Mouse (Mus musculus) liver, adult 2 months (tissue): Measurements from ENCODE around the gene Usp39. TPM values are rescaled to one million over a fixed set of nuclear protein-coding genes. Genes with fewer than 3 reads are reported as not detected.

Experiments used
- DNase-seq: peaks from one replicate; pipeline ENCODE4 v3.0.0-alpha.2; 2011; ENCODE audit warnings: low read depth, low spot score; ENCODE audit errors: extremely low read depth
- H3K27ac ChIP-seq: fragments of 200-500 bp; replicated peaks from 2 replicates; pipeline ENCODE4 v1.5.1; 2012; ENCODE audit warnings: low read depth, mild to moderate bottlenecking, control low read depth, inconsistent platforms, low read length; ENCODE audit not compliant: insufficient read depth
- H3K27me3 ChIP-seq: fragments of 200-500 bp; 2 replicates; pipeline ENCODE4 v1.6.1; 2012; ENCODE audit warnings: mild to moderate bottlenecking, moderate library complexity, low read length, inconsistent platforms; ENCODE audit not compliant: control insufficient read depth, insufficient read depth
- H3K36me3 ChIP-seq: fragments of 200-500 bp; 2 replicates; pipeline ENCODE4 v1.6.1; 2012; ENCODE audit warnings: low read length, inconsistent platforms; ENCODE audit not compliant: control insufficient read depth, insufficient read depth
- H3K4me1 ChIP-seq: fragments of 200-500 bp; 2 replicates; pipeline ENCODE4 v1.6.1; 2011; ENCODE audit warnings: low read length; ENCODE audit not compliant: control insufficient read depth, insufficient read depth
- H3K4me3 ChIP-seq: fragments of 200-500 bp; 2 replicates; pipeline ENCODE4 v1.5.1; 2011; ENCODE audit warnings: low read depth, mild to moderate bottlenecking, control low read depth, low read length, moderate library complexity; ENCODE audit not compliant: insufficient read depth
- H3K79me2 ChIP-seq: fragments of 200-500 bp; 2 replicates; pipeline ENCODE4 v1.6.1; 2012; ENCODE audit warnings: inconsistent platforms, mild to moderate bottlenecking, low read length, moderate library complexity; ENCODE audit not compliant: control insufficient read depth, insufficient read depth
- H3K9ac ChIP-seq: fragments of 200-500 bp; 2 replicates; pipeline ENCODE4 v1.6.1; 2012; ENCODE audit warnings: low read depth, mild to moderate bottlenecking, control low read depth, inconsistent platforms, low read length
- CTCF ChIP-seq: fragments of 200-500 bp; IDR thresholded peaks from 2 replicates; pipeline ENCODE4 v1.5.1; 2011; ENCODE audit warnings: low read depth, low read length, control low read depth
- POLR2A ChIP-seq: fragments of 200-500 bp; IDR thresholded peaks from 2 replicates; pipeline ENCODE4 v1.6.1; 2011; ENCODE audit warnings: low read length, control low read depth; ENCODE audit not compliant: insufficient read depth; ENCODE audit errors: extremely low read depth
- WGBS: fragments of 180-500 bp; shearing (Covaris S2); methylation state at CpG from one replicate; pipeline ENCODE4 v1.1.7; 2018; 5-methylcytosine and 5-hydroxymethylcytosine counted together
- polyA plus RNA-seq: library from polyadenylated mRNA; depleted of rRNA; stranded (reverse); fragments of >200 nt; gene quantifications from 2 replicates; pipeline ENCODE4 v1.2.3, GENCODE M21; 2012
- total RNA-seq: library from RNA; depleted of rRNA; stranded (reverse); fragments of >200 nt; gene quantifications from 2 replicates; pipeline ENCODE4 v1.2.3, GENCODE M21; 2014

The Usp39 gene
- total and polyA plus RNA-seq, 2 experiments: 10.5 to 15.2 TPM

DNA sequence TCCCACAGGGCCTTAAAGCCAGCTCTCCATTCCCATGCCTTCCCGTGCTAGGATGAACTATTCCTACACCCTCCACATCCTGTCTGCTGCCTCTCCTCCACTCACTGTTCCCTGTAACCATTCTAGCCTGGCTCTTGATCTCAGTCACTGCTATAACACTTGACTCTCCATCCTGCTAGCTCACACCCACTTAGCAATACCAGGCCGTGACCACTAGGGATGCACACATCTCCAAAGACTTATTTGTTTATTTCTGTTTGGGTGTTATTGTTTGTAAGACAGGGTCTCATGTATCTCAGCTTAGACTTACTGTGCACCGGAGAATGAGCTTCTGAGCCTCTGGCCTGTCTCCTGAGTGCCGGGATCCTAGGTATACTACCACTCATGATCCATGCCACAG, 24.6 kb upstream of the Usp39 start:
- H3K36me3 ChIP-seq: no peaks in the 10 kb centered on the region
- no peak overlapping the region for H3K4me3 ChIP-seq
- H3K27ac ChIP-seq: no peak overlapping the region
- no peak for TF ChIP-seq CTCF
- no peak for TF ChIP-seq POLR2A
- H3K79me2 ChIP-seq: no peaks in the 10 kb centered on the region
- no peak overlapping the region for H3K9ac ChIP-seq
- H3K4me1 ChIP-seq: peaks cover 23% of the 10 kb centered on the region
- no peaks in the 10 kb centered on the region for H3K27me3 ChIP-seq
- DNase-seq: no peak
- WGBS: 87% methylated on average over 4 of the region's 4 CpGs

DNA sequence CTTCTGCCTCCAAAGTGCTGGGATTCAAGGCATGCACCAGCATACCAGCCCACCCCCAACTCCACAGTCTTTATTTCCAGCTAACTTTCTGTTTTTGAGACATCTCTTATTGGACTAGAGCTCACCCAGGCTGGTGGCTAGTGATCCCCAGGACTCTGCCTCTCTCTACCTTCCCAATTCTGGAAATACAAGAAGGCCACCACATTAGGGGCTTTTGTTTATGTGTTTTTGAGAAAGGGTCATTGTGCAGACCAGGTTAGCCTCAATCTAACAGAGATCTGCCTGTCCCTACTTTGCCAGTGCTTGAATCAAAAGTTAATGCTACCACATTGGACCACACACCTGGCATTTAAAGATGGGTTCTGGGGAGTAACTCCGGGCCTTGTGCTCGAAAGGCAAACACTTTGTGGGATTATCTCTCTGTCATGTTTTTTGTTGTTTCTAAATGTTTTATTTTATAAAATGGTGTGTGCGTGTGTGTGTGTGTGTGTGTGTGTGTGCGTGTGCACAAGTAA, 22.5 kb upstream of the Usp39 start:
- peaks cover 13% of the 10 kb centered on the region for H3K4me1 ChIP-seq
- H3K36me3 ChIP-seq: no peaks in the 10 kb centered on the region
- no peak overlapping the region for H3K27ac ChIP-seq
- no peak overlapping the region for H3K4me3 ChIP-seq
- no peak overlapping the region for H3K9ac ChIP-seq
- no peaks in the 10 kb centered on the region for H3K27me3 ChIP-seq
- no peak for DNase-seq
- TF ChIP-seq POLR2A: no peak
- no peak for TF ChIP-seq CTCF
- WGBS: 86% methylated on average over 4 of the region's 4 CpGs
- H3K79me2 ChIP-seq: no peaks in the 10 kb centered on the region

DNA sequence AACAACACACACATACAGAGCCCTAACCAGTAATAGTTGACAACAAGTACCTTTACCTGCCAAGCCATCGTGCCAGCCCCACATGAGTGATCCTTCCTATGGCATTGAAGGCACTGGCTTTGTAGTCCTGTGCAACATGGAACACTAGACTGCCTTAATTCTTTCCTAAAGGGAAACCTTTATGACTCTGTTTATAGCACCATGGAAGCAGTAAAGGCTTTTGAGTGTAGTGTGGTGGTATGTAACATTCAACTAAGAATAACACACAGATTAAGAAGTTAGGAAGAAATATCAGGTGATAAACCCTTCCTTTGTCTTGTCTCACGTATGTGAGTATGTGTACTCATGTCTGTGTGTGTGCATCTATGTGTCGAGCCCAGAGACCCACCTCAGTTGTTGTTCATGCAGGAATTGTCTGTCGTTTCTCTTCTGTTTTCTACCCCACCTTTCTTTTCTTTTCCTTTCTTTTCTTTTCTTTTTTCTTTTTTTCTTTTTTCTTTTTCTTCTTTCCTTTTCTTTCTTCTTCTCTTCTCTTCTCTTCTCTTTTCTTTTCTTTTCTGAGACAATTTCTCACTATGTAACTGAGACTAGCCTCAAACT, 22.0 kb upstream of the Usp39 start, which contains the start of gene Rnf181:
Rnf181 (minus strand) TSS at position 113 of the 600 bp plus-strand sequence.
- Histone ChIP-seq H3K4me3 (no peak within 1 kb of the TSS), H3K27me3 (no peaks in the 10 kb centered on the region), H3K27ac (no peak within 1 kb of the TSS), H3K79me2 (peaks cover 2% of the 10 kb centered on the region; the same call in 1 of the 2 replicates), H3K9ac (no peak within 1 kb of the TSS), H3K4me1 (peaks cover 11% of the 10 kb centered on the region), H3K36me3 (no peaks in the 10 kb centered on the region)
- no peak for DNase-seq
- WGBS: 87% methylated on average over 4 of the region's 4 CpGs
- no peak for TF ChIP-seq CTCF

DNA sequence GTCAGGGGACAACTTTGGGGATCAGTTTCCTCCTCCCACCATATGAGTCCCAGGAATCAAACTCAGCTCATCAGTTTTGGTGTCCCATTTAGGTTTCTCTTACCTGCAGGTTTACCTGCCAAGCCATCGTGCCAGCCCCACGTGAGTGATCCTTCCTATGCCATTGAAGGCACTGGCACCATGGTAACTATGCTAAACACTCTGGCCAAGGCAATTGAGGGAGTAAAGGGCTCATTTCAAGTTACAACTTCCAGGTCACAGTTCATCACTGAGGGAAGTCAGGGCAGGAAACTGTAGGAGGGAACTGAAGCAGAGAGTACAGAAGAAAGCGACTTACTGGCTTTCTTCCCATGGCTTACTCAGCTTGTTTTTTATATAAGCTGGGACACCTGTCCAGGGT, 21.3 kb upstream of the Usp39 start:
- Histone ChIP-seq H3K36me3 (no peaks in the 10 kb centered on the region), H3K79me2 (peaks cover 3% of the 10 kb centered on the region; the same call in 1 of the 2 replicates), H3K4me3 (no peak overlapping the region), H3K27me3 (no peaks in the 10 kb centered on the region), H3K9ac (no peak overlapping the region), H3K4me1 (peaks cover 6% of the 10 kb centered on the region), H3K27ac (no peak overlapping the region)
- WGBS: 72% methylated on average over 3 of the region's 3 CpGs
- DNase-seq: no peak
- TF ChIP-seq CTCF: no peak
- no peak for TF ChIP-seq POLR2A

DNA sequence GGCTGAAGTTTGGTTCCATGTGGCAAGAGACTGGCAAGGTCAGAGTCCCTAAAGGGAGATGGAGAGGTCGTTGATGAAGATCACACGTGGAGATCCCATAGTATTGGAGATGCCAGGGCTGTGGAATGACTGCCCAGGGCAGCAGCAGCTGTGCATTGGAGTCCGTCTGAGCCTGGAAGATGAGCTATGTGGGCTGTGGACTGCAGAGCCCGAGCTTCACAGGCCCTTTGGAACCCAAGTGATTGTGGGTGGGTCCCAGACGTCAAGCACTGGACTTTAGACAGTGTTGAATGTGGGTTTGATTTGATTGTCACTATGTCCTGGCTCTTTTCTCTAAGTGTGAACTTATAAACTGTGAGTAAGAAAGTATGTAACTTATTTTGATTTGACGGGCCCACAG, 20.0 kb upstream of the Usp39 start:
- Histone ChIP-seq H3K79me2 (peaks cover 3% of the 10 kb centered on the region; the same call in 1 of the 2 replicates), H3K9ac (no peak overlapping the region), H3K4me1 (peaks cover 13% of the 10 kb centered on the region), H3K36me3 (no peaks in the 10 kb centered on the region; the same call in 1 of the 2 replicates), H3K27ac (no peak overlapping the region; the same call in 1 of the 2 replicates), H3K4me3 (no peak overlapping the region), H3K27me3 (no peaks in the 10 kb centered on the region)
- DNase-seq: peak; percentile 64
- TF ChIP-seq POLR2A: no peak
- no peak for TF ChIP-seq CTCF
- WGBS: 36% methylated on average over 6 of the region's 6 CpGs

DNA sequence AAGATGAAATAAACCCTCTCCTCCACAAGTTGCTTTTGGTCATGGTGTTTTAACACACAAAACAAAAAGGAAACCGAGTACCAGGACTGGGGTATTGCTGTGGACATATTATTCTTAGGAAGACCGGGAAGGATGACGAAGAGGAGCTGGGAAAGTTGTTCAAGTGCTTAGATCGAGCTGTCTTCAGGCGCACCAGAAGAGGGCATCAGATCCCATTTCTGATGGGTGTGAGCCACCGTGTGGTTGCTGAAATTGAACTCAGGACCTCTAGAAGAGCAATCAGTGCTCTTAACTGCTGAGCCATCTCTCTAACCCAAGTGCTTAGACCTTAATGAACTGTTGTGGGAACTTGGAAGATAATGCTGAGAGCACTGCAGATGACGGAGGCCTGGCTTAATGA, 19.0 kb upstream of the Usp39 start:
- Histone ChIP-seq H3K4me1 (peaks cover 16% of the 10 kb centered on the region), H3K27ac (no peak overlapping the region), H3K4me3 (no peak overlapping the region), H3K9ac (no peak overlapping the region), H3K27me3 (no peaks in the 10 kb centered on the region), H3K79me2 (peaks cover 3% of the 10 kb centered on the region; the same call in 1 of the 2 replicates), H3K36me3 (peaks cover 8% of the 10 kb centered on the region; the same call in 1 of the 2 replicates)
- TF ChIP-seq POLR2A: no peak
- TF ChIP-seq CTCF: peak; percentile 67
- DNase-seq: peak; percentile 53
- WGBS: 37% methylated on average over 7 of the region's 7 CpGs
